Mouse (Mus musculus): ENCODE results near the gene Gm21981.
A peak's percentile ranks its signal among the peaks of the same experiment; 100 is the strongest.

Gene Gm21981

DNA sequence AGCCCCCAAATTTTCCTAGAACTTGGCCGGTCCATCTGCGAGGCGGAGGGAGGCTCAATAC lies at the start of gene Gm21981:
TSS of gene Gm21981 (minus strand) at position 14 of the 61 bp plus-strand sequence.
- DNase-seq = no peak

DNA sequence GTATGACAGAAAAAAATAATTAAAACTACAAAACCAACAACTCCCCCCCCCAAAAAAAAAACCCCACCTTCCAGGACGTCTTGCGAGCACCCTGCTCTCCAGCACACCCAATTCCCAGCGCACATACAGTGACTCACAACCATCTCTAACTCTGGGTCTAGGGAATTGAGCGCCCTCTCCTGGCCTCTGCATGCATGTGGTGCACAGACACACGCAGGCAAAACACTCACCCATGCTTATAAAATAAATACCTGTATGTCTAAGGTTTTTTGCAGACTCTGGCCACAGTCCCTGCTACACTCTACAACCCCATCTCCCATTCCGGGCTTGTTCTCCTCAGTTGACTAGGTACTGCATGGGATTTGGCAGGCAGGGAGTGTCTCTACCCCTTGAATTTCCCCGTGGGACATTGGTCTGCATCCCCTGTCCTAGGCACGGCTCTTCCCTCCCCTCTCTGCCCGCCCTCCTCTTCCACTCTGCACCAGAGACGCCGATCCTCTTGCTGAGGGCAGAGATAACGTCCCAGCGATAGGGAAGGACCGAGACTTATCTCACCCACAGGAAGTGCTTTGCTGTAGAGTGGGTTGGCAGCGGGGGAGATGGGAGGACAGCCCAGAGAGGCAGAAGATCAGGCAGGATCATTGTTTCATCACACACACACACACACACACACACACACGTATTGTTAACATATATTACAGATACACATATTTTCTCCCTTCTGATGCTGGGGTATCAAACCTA lies 48.9 kb upstream of the Gm21981 start:
- DNase-seq = peak; percentile 30

DNA sequence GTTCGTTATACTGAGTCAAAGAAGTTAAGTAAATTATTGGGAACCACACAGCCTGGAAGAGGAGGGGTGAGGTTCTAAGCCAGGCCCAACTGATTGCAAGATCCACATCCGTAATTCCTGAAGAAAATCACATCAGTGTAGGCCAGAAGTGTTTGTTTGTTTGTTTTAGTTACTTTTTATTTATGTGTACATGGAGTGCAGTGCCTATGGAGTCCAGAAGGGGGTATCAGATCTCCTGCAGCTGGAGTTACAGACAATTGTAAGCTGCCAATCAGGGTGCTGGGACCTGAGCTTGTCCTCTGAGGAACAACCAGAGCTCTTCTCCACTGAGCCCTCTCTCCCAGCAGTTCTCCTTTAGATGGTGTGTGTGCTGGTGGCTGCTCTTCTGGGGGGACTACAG lies 45.9 kb upstream of the Gm21981 start:
- no peak for DNase-seq

DNA sequence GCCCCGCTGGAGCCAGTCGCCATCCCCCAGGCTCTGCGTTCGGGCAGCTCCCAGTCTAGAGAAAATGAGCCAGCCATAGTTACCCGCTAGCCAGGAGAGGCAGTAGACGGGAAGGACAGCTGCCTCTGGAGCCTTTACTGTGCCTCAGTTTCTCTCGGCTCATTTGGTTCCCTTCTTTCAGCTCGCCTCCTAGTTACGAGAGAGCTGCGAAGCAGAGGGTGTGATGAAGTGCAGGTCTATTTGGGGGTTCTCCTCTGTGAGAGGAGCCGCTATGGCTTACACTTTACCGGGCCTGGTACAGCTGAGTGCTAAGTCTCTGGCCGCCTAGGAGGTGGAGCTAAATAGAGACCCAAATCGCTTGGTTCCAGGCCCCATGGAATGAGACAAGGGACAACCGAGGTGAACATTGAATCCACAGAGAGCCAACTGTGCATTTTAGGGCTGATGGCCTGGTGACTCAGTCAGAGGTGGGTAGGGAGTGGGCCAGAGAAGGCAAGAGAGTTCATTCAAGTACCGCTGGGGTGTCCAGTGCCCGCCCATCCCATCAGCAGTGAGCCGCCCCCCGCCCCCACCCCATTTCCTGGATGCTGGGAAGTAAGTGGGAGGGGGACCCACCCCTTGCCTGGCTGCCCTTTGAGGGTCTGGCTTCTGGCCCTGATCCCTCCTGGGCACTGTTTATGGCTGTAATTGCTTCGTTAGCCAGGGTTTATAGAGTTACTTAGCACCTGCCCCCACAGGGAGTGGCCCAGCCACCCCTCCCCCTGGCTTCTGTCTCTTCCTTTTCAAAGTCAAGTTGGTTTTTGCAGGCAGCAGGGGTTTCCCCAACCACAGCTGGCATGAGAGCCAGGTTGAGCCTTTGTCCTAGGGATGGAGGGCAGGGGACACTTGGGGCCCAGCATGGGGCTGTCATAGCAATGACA lies 44.9 kb upstream of the Gm21981 start:
- DNase-seq = peak; percentile 52

DNA sequence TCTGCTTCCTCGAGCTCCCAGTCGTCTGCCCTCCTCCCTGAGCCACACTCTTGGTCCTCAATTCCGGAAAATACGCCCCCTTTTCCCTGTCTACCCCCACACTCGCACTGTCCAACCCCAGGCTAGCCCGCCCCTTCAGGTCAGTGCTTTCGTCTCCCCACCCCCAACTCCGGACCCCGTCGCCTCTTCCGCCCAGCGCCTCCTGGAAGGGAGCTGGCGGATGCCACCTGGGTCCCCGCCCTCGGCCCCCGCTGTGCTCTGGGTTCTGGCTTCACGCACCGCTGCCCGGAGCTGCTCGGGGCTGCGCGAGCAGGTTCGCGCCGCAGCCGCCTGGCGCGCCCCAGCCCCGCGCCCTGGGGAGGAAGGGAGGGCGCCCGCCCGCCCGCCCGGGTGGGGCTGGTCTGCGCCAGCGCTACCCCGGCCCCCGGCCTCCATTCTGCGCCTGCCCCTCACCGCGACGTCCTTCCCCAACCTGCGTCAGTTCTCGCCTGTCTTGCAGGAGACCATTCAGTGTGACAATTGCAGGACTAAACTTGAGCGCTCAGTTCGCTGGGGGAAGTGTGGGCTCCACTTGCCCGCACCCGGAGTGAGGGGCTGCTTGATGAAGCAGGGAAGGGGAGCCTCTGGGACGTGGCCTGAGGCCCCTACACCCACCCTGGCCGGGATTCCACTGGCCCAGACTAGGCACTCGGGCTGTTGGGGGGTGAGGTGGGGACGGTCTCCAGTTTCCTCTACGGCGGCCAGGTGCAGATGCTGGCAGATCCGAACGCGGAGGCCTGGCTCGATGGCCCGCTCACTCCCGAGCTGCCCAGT lies 44.0 kb upstream of the Gm21981 start:
- peak; percentile 60 for DNase-seq

DNA sequence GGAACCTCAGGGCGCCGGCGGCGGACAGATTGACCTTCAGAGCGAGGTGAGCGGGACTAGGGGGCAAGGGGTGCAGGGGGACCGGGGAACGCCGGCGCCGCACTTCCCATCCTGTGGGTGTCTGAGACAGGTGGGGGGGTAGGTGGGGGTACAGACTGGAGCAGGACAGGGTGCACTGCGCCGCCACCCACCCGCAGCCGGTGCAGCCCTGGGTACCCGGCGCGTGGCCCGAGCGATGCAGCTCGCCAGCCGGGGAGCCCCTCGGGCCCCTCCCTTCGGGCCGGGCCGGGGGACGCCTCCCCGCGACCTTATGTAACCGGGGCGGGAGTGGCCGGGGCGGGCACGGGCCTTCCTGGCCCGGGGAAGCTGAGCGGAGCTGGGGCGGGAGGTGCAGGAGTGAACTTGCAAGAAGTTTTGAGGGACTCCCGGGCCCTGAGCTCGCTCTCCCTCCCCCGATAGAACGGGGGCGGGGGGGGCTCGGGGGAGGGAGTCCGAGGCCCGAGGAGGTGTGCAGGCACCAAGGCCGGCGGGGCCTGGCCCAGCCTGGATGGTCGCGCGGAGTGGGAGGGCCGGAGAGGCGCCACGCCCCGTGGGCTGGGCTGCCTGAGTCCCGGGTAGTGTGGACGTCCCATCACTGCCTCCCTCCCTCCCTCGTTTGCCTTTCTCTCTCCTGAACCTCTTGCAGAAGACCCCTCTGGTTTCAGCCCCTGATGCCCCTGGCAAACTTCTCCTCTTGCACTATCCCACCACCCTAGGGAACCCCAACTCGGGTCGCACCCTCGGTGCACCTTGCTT lies 43.2 kb upstream of the Gm21981 start:
- peak; percentile 57 for DNase-seq

DNA sequence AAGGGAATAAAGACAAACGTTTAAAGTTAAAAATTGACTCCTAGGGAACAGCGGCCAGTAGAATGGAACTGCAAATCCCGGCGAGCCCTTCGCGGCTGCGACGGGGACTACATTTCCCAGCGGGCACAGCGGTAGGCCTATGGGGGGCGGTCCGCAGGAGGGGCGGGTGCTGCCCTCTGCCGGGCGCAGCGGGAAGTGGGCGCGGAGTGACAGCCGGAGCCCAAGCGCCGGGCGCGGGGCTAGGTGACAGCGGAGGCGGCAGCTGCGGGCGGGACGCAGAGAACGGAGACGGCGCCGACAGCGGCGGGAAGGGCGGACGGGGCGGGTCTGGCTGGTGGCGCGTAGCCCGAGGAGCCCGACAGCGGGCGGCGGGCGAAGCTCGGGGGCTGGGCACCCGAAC lies 42.6 kb upstream of the Gm21981 start, which contains the start of gene Tfeb:
TSS of gene Tfeb (plus strand) at position 175 of the 400 bp plus-strand sequence.
- DNase-seq = peak; percentile 99

DNA sequence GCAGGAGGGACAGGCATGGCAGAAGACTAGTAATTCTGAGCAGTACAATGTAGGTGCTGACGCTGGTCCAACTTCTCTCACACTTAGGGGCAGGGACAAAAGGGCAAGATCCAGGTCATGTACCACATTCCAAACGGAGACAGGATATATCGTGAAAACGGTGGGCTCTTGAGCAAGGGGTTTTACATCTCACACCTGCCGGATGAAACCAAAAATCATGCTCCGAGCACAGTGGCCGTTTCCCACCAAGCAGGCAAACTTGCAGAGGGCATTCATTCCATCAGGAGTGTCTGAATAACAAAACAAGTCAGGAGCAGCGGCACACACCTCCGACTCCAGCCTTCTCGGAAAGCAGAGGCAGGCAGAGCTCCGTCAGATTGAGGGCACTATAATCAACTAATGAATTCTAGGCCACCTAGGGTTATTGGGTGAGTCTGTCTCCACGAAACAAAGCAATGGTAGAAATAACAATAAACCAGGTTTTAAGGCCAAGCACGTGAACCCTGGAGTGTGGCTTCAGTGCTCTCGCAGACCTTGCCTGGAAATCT lies 41.4 kb upstream of the Gm21981 start:
- DNase-seq = no peak

DNA sequence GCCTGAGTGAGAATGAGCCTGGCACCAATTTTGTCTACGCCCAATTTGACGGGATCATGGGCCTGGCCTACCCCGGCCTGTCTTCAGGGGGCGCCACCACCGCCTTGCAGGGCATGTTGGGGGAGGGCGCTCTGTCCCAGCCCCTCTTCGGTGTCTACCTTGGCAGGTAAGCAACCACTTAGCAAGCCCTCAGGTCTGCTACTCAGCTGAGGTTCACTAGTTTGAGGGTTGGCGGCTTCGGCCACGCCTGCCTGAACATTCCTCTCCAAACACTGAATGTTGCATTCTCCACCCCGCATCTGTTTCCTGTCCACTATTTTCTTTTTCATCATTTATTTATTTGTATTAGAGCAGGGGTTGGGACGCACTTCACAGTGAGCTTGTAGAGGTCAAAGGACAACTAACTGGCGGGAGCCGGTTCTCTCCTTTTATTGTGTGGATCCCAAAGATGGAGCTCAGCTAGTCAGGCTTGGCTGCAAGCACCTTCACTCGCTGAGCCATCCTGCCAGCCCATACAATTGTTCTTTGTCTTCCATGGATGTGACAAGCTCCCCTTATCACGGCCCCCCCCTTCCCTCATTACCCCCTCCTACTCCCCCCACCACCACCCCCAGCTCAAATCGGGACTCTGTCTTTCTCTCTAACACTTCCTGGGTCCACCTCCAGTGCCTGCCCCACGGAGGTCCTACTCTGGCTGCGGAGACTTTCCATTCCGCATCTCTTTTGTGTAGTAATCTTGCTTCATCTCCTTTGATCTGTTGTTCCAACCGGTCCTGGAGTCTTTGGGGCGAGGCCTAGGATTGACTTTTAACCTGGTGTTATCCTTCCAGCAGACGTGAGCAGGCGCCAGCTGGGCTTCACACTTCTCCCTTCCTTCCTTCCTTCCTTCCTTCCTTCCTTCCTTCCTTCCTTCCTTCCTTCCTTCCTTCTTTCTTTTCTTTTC lies 36.6 kb upstream of the Gm21981 start:
- DNase-seq = no peak

DNA sequence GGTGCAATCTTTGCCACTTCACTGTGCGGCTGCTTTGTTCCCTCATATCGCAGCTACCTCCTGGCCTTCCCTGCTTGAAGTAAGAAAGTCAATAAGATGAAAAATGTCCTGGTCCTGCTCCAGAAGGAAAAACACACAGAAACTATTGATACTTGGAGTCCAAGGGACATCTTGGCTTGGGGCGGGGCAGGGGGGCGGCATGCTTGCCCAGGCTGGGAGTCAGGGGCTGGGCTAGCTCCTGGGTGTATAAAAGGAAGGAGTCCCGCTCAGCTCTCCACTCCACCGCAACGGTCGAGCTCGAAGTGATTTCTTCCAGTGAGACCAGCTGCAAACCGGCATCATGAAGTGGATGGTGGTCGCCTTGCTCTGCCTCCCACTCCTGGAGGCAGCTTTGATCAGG lies 32.3 kb upstream of the Gm21981 start, which contains the start of gene Pgc:
TSS of gene Pgc (plus strand) at position 277 of the 400 bp plus-strand sequence.
- DNase-seq = no peak

DNA sequence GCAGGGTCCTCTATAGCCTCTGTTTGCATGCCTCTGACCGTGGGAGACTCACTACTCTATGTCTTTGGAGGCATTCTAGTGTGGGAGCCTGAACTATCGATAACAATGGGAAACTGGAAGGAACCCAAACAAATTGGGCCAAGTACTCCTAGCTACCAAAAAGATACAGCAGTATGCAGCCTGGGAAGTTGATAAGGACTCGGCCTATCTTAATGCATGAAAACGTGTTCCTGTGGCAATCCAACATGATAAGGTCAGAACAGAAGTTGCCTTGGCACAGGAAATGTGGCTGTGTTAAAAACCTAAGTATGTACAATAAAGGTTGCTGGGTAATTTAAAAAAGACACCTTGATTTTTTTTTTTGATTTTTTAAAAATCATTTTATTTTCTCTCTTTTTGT lies 26.9 kb upstream of the Gm21981 start:
- no peak for DNase-seq

DNA sequence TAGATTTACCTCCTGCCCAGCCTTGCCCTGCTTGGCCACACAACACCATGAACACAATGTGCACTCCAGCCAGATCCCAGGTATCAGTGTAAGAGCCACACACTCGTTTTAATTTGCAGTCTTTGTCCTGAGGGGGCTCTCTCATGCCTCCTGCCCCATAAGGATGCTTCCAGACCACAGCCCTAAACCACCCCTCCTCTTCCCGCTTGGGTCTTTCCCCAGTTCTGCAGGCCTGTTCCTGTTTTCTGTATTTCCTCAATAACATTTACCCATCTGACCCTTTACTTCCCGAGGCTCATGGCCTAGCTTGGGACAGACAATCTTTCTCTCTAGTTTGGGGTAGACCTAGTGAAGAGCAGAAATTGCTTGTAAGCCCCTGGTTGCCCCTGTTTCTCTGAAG lies 20.8 kb upstream of the Gm21981 start:
- DNase-seq = no peak

DNA sequence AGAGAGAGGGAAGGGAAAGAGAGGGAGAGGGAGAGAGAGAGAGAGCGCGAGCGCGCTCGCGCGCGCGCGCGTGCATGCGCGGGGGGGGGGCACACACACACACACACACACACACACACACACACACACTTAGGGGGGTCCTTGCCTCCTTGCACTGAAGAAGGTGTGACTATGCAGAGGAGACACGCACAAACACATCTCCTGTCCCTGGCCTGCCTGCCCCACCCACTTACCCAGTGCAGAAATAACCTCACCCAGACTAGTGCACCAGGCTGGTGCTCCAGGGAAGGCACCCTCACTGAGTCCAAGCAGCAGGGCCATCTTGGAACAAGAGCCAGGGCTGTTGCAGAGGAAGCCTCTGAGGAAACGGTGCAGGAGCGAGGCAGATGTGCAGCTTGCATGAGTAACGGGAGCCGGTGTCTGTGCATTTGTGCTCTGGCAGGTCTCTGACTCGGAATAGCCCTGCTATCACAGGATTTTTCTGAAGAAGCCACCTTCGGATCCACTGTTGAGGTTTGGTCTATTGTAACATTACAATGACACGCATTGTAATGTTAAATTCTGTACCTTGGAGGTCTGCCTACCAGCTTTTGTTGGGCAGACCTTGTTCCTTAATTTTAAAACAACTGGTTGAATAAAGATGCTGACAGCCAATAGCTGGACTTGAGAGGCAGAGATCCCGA lies 18.8 kb upstream of the Gm21981 start:
- no peak for DNase-seq

DNA sequence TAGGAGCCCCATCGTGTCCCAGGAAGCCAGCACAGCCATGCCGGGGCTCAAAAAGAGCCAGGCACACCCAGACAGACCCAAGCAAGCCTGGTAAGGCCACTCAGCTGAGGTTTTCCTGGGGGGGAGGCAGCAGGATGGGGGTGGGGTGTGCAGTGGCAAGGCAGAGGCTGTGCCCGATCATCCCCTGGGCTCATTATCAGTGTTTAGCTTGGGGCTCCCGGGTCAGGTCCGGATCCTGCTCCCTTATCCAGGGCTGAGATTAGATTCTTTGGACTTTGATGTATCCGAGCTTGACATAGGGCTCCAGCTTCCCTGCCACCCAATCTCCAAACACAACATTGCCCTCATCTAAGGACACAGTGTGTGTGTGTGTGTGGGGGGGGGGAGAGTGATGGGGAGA lies 17.6 kb upstream of the Gm21981 start:
- no peak for DNase-seq

DNA sequence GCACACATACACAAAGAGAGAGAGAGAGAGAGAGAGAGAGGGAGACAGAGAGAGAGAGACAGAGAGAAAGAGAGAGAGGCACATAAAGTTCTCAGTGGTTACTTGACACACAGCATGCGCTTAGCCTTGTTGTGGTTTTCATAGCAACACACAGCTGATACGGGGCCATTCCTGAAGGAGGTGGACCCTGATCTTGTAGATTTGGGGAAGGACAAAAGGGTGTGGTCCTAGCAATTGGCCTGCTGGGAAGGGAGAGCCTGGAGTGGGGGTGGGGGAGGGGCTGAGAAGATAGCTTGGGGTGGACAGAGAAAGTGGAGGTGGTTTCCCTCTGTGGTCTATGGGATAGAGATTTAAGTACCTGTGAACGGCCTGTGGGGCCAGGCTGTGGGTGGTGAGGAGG lies 15.8 kb upstream of the Gm21981 start:
- DNase-seq = no peak

DNA sequence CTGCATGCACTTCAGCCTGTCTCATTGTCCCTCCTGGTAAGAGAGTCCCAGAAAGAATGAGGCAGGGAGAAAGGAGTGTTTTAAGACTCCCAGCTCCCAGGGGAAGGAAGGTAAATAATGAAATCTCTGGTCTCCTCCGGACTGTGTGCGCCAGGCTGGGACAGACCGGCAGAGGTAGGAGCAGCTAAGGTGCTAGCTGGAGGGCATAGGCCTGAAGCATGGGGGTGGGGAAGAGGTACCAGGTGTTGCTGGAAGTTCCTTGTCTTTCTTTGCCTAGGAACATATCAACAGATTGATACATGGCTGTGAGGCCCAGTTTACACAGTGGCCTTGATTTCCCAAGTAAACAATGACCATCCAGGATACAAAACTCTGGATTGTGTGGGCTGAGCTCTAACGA lies 14.7 kb upstream of the Gm21981 start:
- DNase-seq = no peak

DNA sequence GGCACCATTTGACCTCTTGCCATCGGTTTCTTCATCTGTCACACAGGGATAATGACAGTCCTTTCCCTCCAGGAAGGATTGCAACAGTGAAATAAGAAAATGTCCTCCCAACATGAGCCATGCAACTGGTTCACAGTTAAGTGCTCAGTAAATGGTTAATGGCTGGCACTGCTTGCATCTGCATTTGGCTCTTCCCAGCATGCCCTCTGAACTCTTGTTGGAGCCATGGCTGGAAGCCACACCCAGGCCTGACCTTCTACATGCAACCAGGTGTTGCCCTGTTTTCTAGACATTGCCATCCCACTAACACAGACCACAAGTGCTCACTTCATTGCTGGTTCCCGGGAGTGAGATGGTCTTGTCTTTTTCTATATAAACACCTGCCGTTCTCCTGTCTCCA lies 13.7 kb upstream of the Gm21981 start:
- DNase-seq = no peak

DNA sequence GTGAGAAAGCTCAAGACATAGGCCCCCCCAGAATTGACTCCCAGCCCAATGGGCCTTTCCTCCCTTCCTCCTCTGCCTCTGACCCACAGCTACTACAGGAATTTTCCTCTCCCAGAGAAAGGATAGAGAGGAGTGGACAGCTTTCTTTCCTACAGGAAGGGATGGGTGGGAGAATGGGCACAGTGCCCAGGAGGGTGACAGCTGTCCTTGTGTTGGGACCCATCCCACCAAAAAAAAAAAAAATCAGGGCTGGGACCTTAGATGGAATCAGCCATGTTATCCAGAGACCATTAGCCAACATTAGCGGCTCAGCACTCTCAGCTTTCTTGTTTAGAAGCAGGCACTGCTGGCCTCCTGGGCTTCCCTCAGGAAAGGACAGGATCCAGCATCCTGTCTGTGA lies 11.9 kb upstream of the Gm21981 start:
- no peak for DNase-seq

DNA sequence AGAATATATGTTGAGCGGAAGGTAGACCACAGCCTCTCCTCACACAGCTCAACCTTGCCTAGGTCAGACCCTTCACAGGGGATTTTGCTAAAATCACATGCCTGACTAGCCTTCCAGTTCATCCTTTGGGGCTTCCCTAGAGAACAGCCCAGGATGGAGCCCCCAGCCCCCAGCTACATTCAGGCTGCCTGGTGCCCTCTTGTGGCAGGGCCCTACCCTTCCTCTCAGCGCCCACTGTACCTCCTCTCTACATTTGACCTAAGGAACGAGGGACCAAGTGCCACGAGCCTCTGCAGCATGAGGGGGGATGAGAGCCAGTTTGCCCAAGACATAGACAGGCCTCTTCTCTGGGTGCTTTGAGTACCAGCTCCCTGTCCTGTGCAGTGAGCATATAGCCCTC lies 10.4 kb upstream of the Gm21981 start:
- DNase-seq = peak; percentile 23

DNA sequence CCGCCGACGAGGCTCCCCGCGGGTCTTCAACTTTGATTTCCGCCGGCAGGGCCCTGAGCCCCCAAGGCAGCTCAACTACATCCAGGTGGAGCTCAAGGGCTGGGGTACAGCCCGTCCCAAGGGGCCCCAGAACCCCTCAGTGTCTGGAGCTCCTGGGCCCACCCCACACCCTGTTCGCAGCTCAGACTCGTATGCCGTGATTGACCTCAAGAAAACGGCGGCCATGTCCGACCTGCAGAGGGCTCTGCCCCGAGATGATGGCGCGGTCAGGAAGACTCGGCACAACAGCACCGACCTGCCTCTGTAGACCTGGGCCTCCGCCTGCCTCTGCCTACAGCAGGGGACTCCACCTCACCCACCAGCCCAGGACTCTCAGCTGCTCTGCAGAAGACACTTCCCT lies 9.3 kb upstream of the Gm21981 start:
- DNase-seq = no peak
